ENCODE assay signal across 31 mouse cellular contexts in genomic region chr9:103821632-103822031, GRCm38 (mm10). TPM values are rescaled to one million over a fixed set of nuclear protein-coding genes. Genes with fewer than 3 reads are reported as not detected.
DNase-seq lines count a peak whose midpoint lies in the region; ATAC-seq and TF ChIP-seq lines count a peak whose summit lies in the region.
"Had no signal": no experiment of that assay in that cellular context is flagged by ENCODE, and none has a peak within 500 bp of the region (broad histone marks: within the 10 kb centered on the region; RNA-seq: fewer than 3 reads in every experiment).

No protein-coding gene starts in this region.

- H3K27ac ChIP-seq in forebrain, embryonic 14.5 days (ENCODE audit: low read depth, low read length) = no peak overlapping the region
- no peak overlapping the region for H3K27ac ChIP-seq in forebrain, embryonic 11.5 days (ENCODE audit: low read depth, low read length)
- H3K27ac ChIP-seq in forebrain, postnatal 0 days (ENCODE audit: low read depth, low read length) = no peak overlapping the region
- H3K27ac ChIP-seq in forebrain, embryonic 12.5 days = no peak overlapping the region
- H3K27ac ChIP-seq: embryonic facial prominence, embryonic 10.5 days; embryonic facial prominence, embryonic 13.5 days; heart, embryonic 15.5 days; hindbrain, embryonic 10.5 days; hindbrain, embryonic 13.5 days; intestine, embryonic 15.5 days had no signal

- no peak; the same call in 1 of the 2 replicates for ATAC-seq in forebrain, embryonic 14.5 days
- no peak for ATAC-seq in forebrain, embryonic 11.5 days (replicated peaks; ENCODE audit: low FRiP score)
- peak; percentile 63 for ATAC-seq in forebrain, postnatal 0 days
- no peak for ATAC-seq in forebrain, embryonic 12.5 days (ENCODE audit: low FRiP score)
- ATAC-seq in megakaryocyte, adult 5-6 weeks (ENCODE audit: poor library complexity, severe bottlenecking) = no peak
- ATAC-seq: activated CD4-positive, CD25-positive, alpha-beta regulatory T cell, adult 4 months; hindbrain, embryonic 16.5 days; intestine, embryonic 15.5 days had no signal

- peak; percentile 38 for DNase-seq in forebrain, embryonic 14.5 days (ENCODE audit: low spot score)
- DNase-seq in forebrain, embryonic 11.5 days (ENCODE audit: low spot score) = no peak
- DNase-seq in forebrain, postnatal 0 days = peak; percentile 46
- peak; percentile 54 for DNase-seq in brain, adult 2 months (ENCODE audit: low read depth, low spot score)
- no peak for DNase-seq in cerebellum, postnatal 25 days
- DNase-seq: adrenal gland, adult 8-10 months; adrenal gland, postnatal 25 days; cerebellum, adult 11 months; cerebellum, adult 2 months; cerebellum, adult 9-11 months; cerebellum, postnatal 36 days; embryo, embryonic 11 days; gastrocnemius, postnatal 10 days; gastrocnemius, postnatal 36 days; heart, postnatal 10 days; heart, postnatal 36 days; kidney, adult 11 months had no signal

- WGBS in forebrain, embryonic 14.5 days = 84% methylated on average over 3 of the region's 3 CpGs
- 84% methylated on average over 3 of the region's 3 CpGs for WGBS in forebrain, embryonic 11.5 days
- WGBS in forebrain, postnatal 0 days = 69% methylated on average over 3 of the region's 3 CpGs
- WGBS in forebrain, embryonic 12.5 days = 87% methylated on average over 3 of the region's 3 CpGs

- no peak overlapping the region for H3K4me2 ChIP-seq in forebrain, embryonic 14.5 days (ENCODE audit: low read length)
- H3K4me2 ChIP-seq in forebrain, embryonic 11.5 days (ENCODE audit: low read depth, low read length, severe bottlenecking) = no peak overlapping the region
- no peak overlapping the region for H3K4me2 ChIP-seq in forebrain, postnatal 0 days (ENCODE audit: low read depth)
- no peak overlapping the region for H3K4me2 ChIP-seq in forebrain, embryonic 12.5 days
- H3K4me2 ChIP-seq: embryonic facial prominence, embryonic 13.5 days; heart, embryonic 12.5 days; heart, embryonic 15.5 days; hindbrain, embryonic 13.5 days; intestine, embryonic 15.5 days had no signal

- H3K4me3 ChIP-seq in forebrain, embryonic 14.5 days (ENCODE audit: low read depth, low read length) = no peak overlapping the region
- no peak overlapping the region for H3K4me3 ChIP-seq in forebrain, embryonic 11.5 days (ENCODE audit: low read depth, low read length)
- H3K4me3 ChIP-seq in forebrain, postnatal 0 days (ENCODE audit: low read depth, low read length) = no peak overlapping the region
- no peak overlapping the region for H3K4me3 ChIP-seq in forebrain, embryonic 12.5 days (replicated peaks)
- H3K4me3 ChIP-seq in megakaryocyte, embryonic 14.5 days (replicated peaks) = peak overlapping the region; percentile 42
- H3K4me3 ChIP-seq: embryonic facial prominence, embryonic 10.5 days; embryonic facial prominence, embryonic 13.5 days; erythroblast, embryonic 14.5 days; heart, embryonic 12.5 days; heart, embryonic 15.5 days; hindbrain, embryonic 10.5 days; hindbrain, embryonic 13.5 days; intestine, embryonic 15.5 days had no signal

- no peaks in the 10 kb centered on the region for H3K36me3 ChIP-seq in forebrain, embryonic 14.5 days (ENCODE audit: control insufficient read depth, insufficient read depth, low read length)
- H3K36me3 ChIP-seq in forebrain, embryonic 11.5 days (ENCODE audit: control insufficient read depth, insufficient read depth, low read length) = no peaks in the 10 kb centered on the region
- no peaks in the 10 kb centered on the region for H3K36me3 ChIP-seq in forebrain, postnatal 0 days (ENCODE audit: insufficient read depth)
- H3K36me3 ChIP-seq in forebrain, embryonic 12.5 days (replicated peaks) = no peaks in the 10 kb centered on the region
- H3K36me3 ChIP-seq in megakaryocyte, embryonic 14.5 days (replicated peaks; ENCODE audit: low read length) = no peaks in the 10 kb centered on the region
- H3K36me3 ChIP-seq: embryonic facial prominence, embryonic 10.5 days; embryonic facial prominence, embryonic 13.5 days; heart, embryonic 12.5 days; heart, embryonic 15.5 days; hindbrain, embryonic 10.5 days; hindbrain, embryonic 13.5 days; intestine, embryonic 15.5 days had no signal

- no peaks in the 10 kb centered on the region for H3K27me3 ChIP-seq in forebrain, embryonic 14.5 days (replicated peaks; ENCODE audit: control insufficient read depth, insufficient read depth, low read length)
- H3K27me3 ChIP-seq in forebrain, embryonic 11.5 days (ENCODE audit: control insufficient read depth, insufficient read depth, low read length) = no peaks in the 10 kb centered on the region
- H3K27me3 ChIP-seq in forebrain, postnatal 0 days (ENCODE audit: insufficient read depth, low read length) = no peaks in the 10 kb centered on the region
- H3K27me3 ChIP-seq in forebrain, embryonic 12.5 days = no peaks in the 10 kb centered on the region
- H3K27me3 ChIP-seq in megakaryocyte, embryonic 14.5 days (replicated peaks) = no peaks in the 10 kb centered on the region
- H3K27me3 ChIP-seq: embryonic facial prominence, embryonic 13.5 days; heart, embryonic 12.5 days; heart, embryonic 15.5 days; hindbrain, embryonic 13.5 days; intestine, embryonic 15.5 days had no signal

- H3K4me1 ChIP-seq in forebrain, embryonic 14.5 days (ENCODE audit: control insufficient read depth, insufficient read depth, low read length) = no peaks in the 10 kb centered on the region
- no peaks in the 10 kb centered on the region for H3K4me1 ChIP-seq in forebrain, embryonic 11.5 days (replicated peaks; ENCODE audit: control insufficient read depth, insufficient read depth, low read length)
- no peaks in the 10 kb centered on the region for H3K4me1 ChIP-seq in forebrain, postnatal 0 days (ENCODE audit: insufficient read depth)
- no peaks in the 10 kb centered on the region for H3K4me1 ChIP-seq in forebrain, embryonic 12.5 days
- H3K4me1 ChIP-seq in megakaryocyte, embryonic 14.5 days = no peaks in the 10 kb centered on the region
- H3K4me1 ChIP-seq: embryonic facial prominence, embryonic 10.5 days; embryonic facial prominence, embryonic 13.5 days; heart, embryonic 12.5 days; heart, embryonic 15.5 days; hindbrain, embryonic 10.5 days; hindbrain, embryonic 13.5 days; intestine, embryonic 15.5 days had no signal

- H3K9ac ChIP-seq in forebrain, embryonic 14.5 days (ENCODE audit: low read length) = no peak overlapping the region
- H3K9ac ChIP-seq in forebrain, embryonic 11.5 days (ENCODE audit: low read length) = no peak overlapping the region
- no peak overlapping the region for H3K9ac ChIP-seq in forebrain, postnatal 0 days
- H3K9ac ChIP-seq in forebrain, embryonic 12.5 days = no peak overlapping the region
- H3K9ac ChIP-seq: embryonic facial prominence, embryonic 13.5 days; heart, embryonic 12.5 days; heart, embryonic 15.5 days; hindbrain, embryonic 13.5 days; intestine, embryonic 15.5 days had no signal

- no peak for TF ChIP-seq CTCF in forebrain, postnatal 0 days (IDR thresholded peaks at IDR 0.05; ENCODE audit: low read depth)

- no peaks in the 10 kb centered on the region for H3K9me3 ChIP-seq in forebrain, embryonic 14.5 days (replicated peaks; ENCODE audit: control insufficient read depth, low read length)
- H3K9me3 ChIP-seq in forebrain, embryonic 11.5 days (ENCODE audit: control insufficient read depth, low read length) = no peaks in the 10 kb centered on the region
- H3K9me3 ChIP-seq in forebrain, postnatal 0 days (ENCODE audit: low read length) = no peaks in the 10 kb centered on the region
- H3K9me3 ChIP-seq in forebrain, embryonic 12.5 days = no peaks in the 10 kb centered on the region
- no peaks in the 10 kb centered on the region; the same call in 1 of the 2 replicates for H3K9me3 ChIP-seq in megakaryocyte, embryonic 14.5 days
- H3K9me3 ChIP-seq: embryonic facial prominence, embryonic 10.5 days; embryonic facial prominence, embryonic 13.5 days; heart, embryonic 12.5 days; heart, embryonic 15.5 days; hindbrain, embryonic 10.5 days; hindbrain, embryonic 13.5 days; intestine, embryonic 15.5 days had no signal

RNA-seq across cellular contexts. Expression of gene Tmem108, which starts 60.0 kb away (rescaled TPM):
- 41.5 and 62.0 TPM in 2 replicates for polyA plus RNA-seq in forebrain, embryonic 14.5 days (2014; fragmentation: Nextera tagmentation; extraction: Ambion mirVana)
- polyA plus RNA-seq in forebrain, embryonic 11.5 days (2014; fragmentation: Nextera tagmentation; extraction: Ambion mirVana) = 27.2 and 28.4 TPM in 2 replicates
- total RNA-seq in forebrain, postnatal 0 days (2014; rRNA removed) = 31.5 and 33.2 TPM in 2 replicates
- polyA plus RNA-seq in forebrain, postnatal 0 days (2015; fragmentation: Nextera tagmentation; extraction: Ambion mirVana) = 42.7 and 52.7 TPM in 2 replicates
- polyA plus RNA-seq in forebrain, embryonic 12.5 days (2016; fragmentation: Nextera tagmentation; extraction: Ambion mirVana) = 34.5 and 35.6 TPM in 2 replicates
- polyA plus RNA-seq in megakaryocyte, embryonic 14.5 days (2012; ENCODE audit: insufficient read depth, low replicate concordance) = 0.23 TPM in 1 of 2 replicates, not detected in the other
- 0.54 and 0.66 TPM in 2 replicates for total RNA-seq in megakaryocyte, adult 5-6 weeks (2015)
- total RNA-seq in megakaryocyte, adult 5-6 weeks (2017) = 0.20 TPM in 1 of 2 replicates, not detected in the other
- total RNA-seq: gastrocnemius, adult 18-20 months; gastrocnemius, postnatal 36 days had no signal
- polyA plus RNA-seq: erythroblast, embryonic 14.5 days had no signal

Comparison
In these comparisons a context has a peak if more than half of its experiments do, and no peak if none do; other contexts are left out.
1. DNase-seq: peak in forebrain, embryonic 14.5 days (single experiment), forebrain, postnatal 0 days (single experiment) and brain, adult 2 months (single experiment); none in forebrain, embryonic 11.5 days (single experiment) and cerebellum, postnatal 25 days (0 of 2).
2. RNA of gene Tmem108, which starts 60.0 kb away (polyA plus RNA-seq): 42.7 to 52.7 TPM in forebrain, postnatal 0 days, 41.5 to 62.0 TPM in forebrain, embryonic 14.5 days, 34.5 to 35.6 TPM in forebrain, embryonic 12.5 days and 27.2 to 28.4 TPM in forebrain, embryonic 11.5 days; 0.23 TPM in megakaryocyte, embryonic 14.5 days; every median in the first group is over 10 times any median in the second.